Mouse (Mus musculus): ENCODE data around the gene Vmn1r173. TPM values are rescaled to one million over a fixed set of nuclear protein-coding genes. Genes with fewer than 3 reads are reported as not detected.

Vmn1r173 gene
- total and polyA plus RNA-seq, 3 experiments, result not detected

Other genes with a start within 250 kb of the Vmn1r173 start
- gene Vmn1r167, start 193.5 kb upstream of the Vmn1r173 start, total RNA-seq (2012; rRNA removed), result not detected in 2 replicates
- gene Vmn1r167, start 193.5 kb upstream of the Vmn1r173 start, polyA plus RNA-seq (2012; ENCODE audit: insufficient read depth in 1 of 2, insufficient read length in 2 of 2, low read depth in 1 of 2, low replicate concordance in 2 of 2, missing spikeins in 1 of 2), result not detected
- not detected in 2 replicates for gene Vmn1r168, start 161.0 kb upstream of the Vmn1r173 start, total RNA-seq (2012; rRNA removed)
- gene Vmn1r168, start 161.0 kb upstream of the Vmn1r173 start, polyA plus RNA-seq (2012; ENCODE audit: insufficient read depth in 1 of 2, insufficient read length in 2 of 2, low read depth in 1 of 2, low replicate concordance in 2 of 2, missing spikeins in 1 of 2), result not detected
- gene Vmn1r169, start 125.2 kb upstream of the Vmn1r173 start, total RNA-seq (2012; rRNA removed), result not detected in 2 replicates
- gene Vmn1r169, start 125.2 kb upstream of the Vmn1r173 start, polyA plus RNA-seq (2012; ENCODE audit: insufficient read depth in 1 of 2, insufficient read length in 2 of 2, low read depth in 1 of 2, low replicate concordance in 2 of 2, missing spikeins in 1 of 2), result not detected
- gene Vmn1r170, start 94.5 kb upstream of the Vmn1r173 start, total RNA-seq (2012; rRNA removed), result not detected in 2 replicates
- not detected for gene Vmn1r170, start 94.5 kb upstream of the Vmn1r173 start, polyA plus RNA-seq (2012; ENCODE audit: insufficient read depth in 1 of 2, insufficient read length in 2 of 2, low read depth in 1 of 2, low replicate concordance in 2 of 2, missing spikeins in 1 of 2)
- gene Vmn1r171, start 70.0 kb upstream of the Vmn1r173 start, total RNA-seq (2012; rRNA removed), result not detected in 2 replicates
- gene Vmn1r171, start 70.0 kb upstream of the Vmn1r173 start, polyA plus RNA-seq (2012; ENCODE audit: insufficient read depth in 1 of 2, insufficient read length in 2 of 2, low read depth in 1 of 2, low replicate concordance in 2 of 2, missing spikeins in 1 of 2), result not detected
- gene Vmn1r172, start 42.4 kb upstream of the Vmn1r173 start, total RNA-seq (2012; rRNA removed), result not detected in 2 replicates
- not detected for gene Vmn1r172, start 42.4 kb upstream of the Vmn1r173 start, polyA plus RNA-seq (2012; ENCODE audit: insufficient read depth in 1 of 2, insufficient read length in 2 of 2, low read depth in 1 of 2, low replicate concordance in 2 of 2, missing spikeins in 1 of 2)
- not detected in 2 replicates for gene Vmn1r174, start 51.6 kb downstream of the Vmn1r173 start, total RNA-seq (2012; rRNA removed)
- not detected for gene Vmn1r174, start 51.6 kb downstream of the Vmn1r173 start, polyA plus RNA-seq (2012; ENCODE audit: insufficient read depth in 1 of 2, insufficient read length in 2 of 2, low read depth in 1 of 2, low replicate concordance in 2 of 2, missing spikeins in 1 of 2)
- gene Vmn1r175, start 109.9 kb downstream of the Vmn1r173 start, total RNA-seq (2012; rRNA removed), result not detected in 2 replicates
- gene Vmn1r175, start 109.9 kb downstream of the Vmn1r173 start, polyA plus RNA-seq (2012; ENCODE audit: insufficient read depth in 1 of 2, insufficient read length in 2 of 2, low read depth in 1 of 2, low replicate concordance in 2 of 2, missing spikeins in 1 of 2), result not detected
- gene Vmn1r176, start 136.7 kb downstream of the Vmn1r173 start, total RNA-seq (2012; rRNA removed), result not detected in 2 replicates
- gene Vmn1r176, start 136.7 kb downstream of the Vmn1r173 start, polyA plus RNA-seq (2012; ENCODE audit: insufficient read depth in 1 of 2, insufficient read length in 2 of 2, low read depth in 1 of 2, low replicate concordance in 2 of 2, missing spikeins in 1 of 2), result not detected
- not detected in 2 replicates for gene Vmn1r177, start 165.7 kb downstream of the Vmn1r173 start, total RNA-seq (2012; rRNA removed)
- not detected for gene Vmn1r177, start 165.7 kb downstream of the Vmn1r173 start, polyA plus RNA-seq (2012; ENCODE audit: insufficient read depth in 1 of 2, insufficient read length in 2 of 2, low read depth in 1 of 2, low replicate concordance in 2 of 2, missing spikeins in 1 of 2)
- gene Vmn1r178, start 191.3 kb downstream of the Vmn1r173 start, total RNA-seq (2012; rRNA removed), result not detected in 2 replicates
- not detected for gene Vmn1r178, start 191.3 kb downstream of the Vmn1r173 start, polyA plus RNA-seq (2012; ENCODE audit: insufficient read depth in 1 of 2, insufficient read length in 2 of 2, low read depth in 1 of 2, low replicate concordance in 2 of 2, missing spikeins in 1 of 2)
- not detected in 2 replicates for gene Vmn1r179, start 226.3 kb downstream of the Vmn1r173 start, total RNA-seq (2012; rRNA removed)
- gene Vmn1r179, start 226.3 kb downstream of the Vmn1r173 start, polyA plus RNA-seq (2012; ENCODE audit: insufficient read depth in 1 of 2, insufficient read length in 2 of 2, low read depth in 1 of 2, low replicate concordance in 2 of 2, missing spikeins in 1 of 2), result not detected
- gene Vmn1r180, start 249.9 kb downstream of the Vmn1r173 start, total RNA-seq (2012; rRNA removed), result not detected in 2 replicates
- not detected for gene Vmn1r180, start 249.9 kb downstream of the Vmn1r173 start, polyA plus RNA-seq (2012; ENCODE audit: insufficient read depth in 1 of 2, insufficient read length in 2 of 2, low read depth in 1 of 2, low replicate concordance in 2 of 2, missing spikeins in 1 of 2)